Mouse (Mus musculus) brain, adult 2 months (tissue): Measurements from ENCODE around the gene Car12.
A peak's percentile ranks its signal among the peaks of the same experiment; 100 is the strongest.

Experiments used
- DNase-seq: peaks from one replicate; pipeline ENCODE4 v3.0.0; 2011; ENCODE audit warnings: low read depth, low spot score

The Car12 gene

DNA sequence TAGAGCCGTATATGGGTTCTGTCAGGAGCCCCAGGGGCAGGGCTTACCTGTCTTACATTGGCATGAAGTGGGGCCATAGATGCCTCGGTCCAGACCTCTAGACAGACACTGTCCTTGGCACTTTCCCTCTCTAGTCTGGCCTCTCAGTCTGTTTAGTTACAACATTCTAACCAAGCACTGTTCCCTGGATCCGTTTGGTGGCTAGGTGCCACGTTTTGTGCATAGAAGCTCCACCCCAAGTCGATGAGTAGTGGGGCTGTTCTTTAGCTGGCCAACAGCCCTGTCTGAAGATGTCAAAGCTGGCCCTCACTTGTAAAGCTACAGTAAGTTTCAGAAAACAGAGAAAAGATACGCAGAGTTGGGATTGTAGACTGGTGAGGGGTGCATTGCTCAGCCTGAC lies 2.9 kb upstream of the Car12 start:
- no peak for DNase-seq

GRCm38 (mm10) chr9:66714022-66714515 lies 583 bp downstream of the Car12 start:
- DNase-seq = peak; percentile 37

DNA sequence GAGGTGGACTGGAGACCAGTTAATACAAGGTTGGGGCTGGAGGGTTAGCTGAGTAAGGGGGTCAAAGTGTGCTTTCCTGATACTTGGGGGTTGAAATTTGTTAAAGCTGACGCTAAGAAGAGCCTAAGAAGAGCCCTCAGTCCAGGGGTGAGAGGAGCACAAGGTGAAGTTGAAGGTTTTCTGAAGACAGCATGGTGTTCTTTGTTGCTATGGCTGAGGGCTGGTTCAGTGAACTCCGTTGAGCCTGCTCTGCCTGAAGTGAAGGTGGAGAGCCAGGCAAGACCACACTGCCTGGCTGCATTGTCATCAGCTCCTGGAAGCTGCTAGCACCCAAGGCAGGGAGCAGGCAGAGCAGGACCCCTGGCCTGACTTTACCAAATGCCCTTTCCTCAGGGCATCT lies 1.9 kb downstream of the Car12 start:
- DNase-seq = no peak

GRCm38 (mm10) chr9:66716533-66716932 lies 3.0 kb downstream of the Car12 start:
- DNase-seq = peak; percentile 74

- DNase-seq = no peak
Measured at GRCm38 (mm10) chr9:66720686-66721450, 7.4 kb downstream of the Car12 start.

GRCm38 (mm10) chr9:66722187-66722868 lies 8.8 kb downstream of the Car12 start:
- peak; percentile 79 for DNase-seq

DNA sequence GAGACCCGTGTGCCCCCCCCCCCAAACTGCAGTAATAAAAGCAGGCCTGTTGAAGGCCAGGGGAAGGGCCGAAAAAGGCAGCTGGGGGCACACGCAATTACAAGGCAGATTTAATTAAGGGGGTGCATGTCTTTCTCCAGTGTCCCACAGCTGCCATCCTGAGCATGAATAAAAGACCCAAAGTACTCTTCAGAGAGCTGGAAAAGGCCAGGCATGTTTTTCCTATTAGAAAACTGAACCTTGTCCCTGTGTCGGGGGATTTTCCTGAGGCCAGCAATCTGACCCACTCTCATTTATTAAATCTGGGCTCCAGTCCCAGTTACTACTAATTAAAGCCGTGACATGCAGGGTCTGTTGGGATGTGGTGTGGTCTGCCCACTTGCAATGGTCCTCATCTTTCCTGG lies 9.4 kb downstream of the Car12 start:
- DNase-seq = no peak

GRCm38 (mm10) chr9:66725591-66725990 lies 12.1 kb downstream of the Car12 start:
- no peak for DNase-seq

GRCm38 (mm10) chr9:66727333-66727732 lies 13.8 kb downstream of the Car12 start:
- DNase-seq = peak; percentile 49

- no peak for DNase-seq
Measured at GRCm38 (mm10) chr9:66730556-66730955, 17.1 kb downstream of the Car12 start.

- no peak for DNase-seq
Measured at GRCm38 (mm10) chr9:66731284-66731683, 17.8 kb downstream of the Car12 start.

DNA sequence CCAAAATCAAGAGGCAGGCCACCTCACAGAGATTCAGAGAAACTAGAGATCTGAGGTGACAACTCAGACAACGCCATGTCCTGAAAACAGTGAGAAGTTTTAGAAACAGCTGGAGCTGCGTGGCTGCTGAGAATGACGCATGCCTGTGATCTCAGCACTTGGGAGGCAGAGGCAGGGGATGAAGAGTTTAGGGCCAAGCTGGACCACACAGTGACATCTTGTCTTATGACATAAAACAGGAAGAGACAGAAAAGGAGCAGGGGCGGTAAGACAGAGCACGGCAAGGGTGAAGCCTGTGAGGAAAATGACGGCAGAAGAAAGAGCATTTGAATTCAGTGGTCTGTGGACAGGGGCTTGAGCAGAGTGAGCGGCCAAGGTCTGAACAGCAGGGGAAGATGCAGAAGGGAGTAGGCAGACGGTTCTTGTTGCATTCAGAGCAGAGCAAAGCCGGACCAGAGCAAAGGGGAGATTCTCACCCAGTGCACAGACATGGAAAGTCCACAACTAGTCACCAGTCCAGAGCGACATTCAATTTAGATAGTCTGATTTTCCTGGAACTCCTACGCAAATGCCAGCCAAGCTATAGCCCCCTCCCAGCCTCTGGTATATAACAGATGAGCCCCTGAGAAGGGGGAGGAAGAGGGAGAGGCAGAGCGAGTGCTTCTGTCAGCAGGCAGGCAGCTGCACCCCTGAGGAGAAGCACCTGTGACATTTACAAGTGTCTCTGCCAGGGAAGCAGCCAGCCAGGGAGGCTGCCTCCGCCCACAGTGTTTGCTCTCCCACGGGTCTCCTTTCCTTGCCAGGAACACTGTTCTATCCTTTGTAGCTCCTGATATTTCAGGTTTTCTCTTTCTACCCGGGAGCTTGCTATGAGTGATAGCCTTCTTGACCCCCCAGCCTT lies 19.6 kb downstream of the Car12 start:
- peak; percentile 95 for DNase-seq

DNA sequence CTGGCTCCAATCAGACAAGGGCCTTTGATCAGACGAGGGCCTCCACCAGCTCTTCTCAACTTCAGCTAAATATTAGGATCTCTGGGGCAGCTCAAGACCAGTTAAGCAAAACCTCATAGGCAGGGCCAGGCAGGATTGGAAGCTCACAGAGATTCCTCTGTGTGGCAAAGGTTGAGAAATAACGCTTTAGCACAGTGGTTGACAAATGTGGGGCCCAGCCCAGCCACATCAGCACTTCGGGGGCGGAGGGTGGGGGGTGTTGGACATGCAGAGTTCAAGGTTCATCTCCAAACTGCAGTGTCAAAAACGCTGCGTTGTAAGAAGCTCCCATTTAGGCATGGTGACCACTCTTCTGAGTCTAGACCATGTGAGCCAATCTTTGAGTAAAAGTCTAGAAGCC lies 21.1 kb downstream of the Car12 start:
- no peak for DNase-seq

DNA sequence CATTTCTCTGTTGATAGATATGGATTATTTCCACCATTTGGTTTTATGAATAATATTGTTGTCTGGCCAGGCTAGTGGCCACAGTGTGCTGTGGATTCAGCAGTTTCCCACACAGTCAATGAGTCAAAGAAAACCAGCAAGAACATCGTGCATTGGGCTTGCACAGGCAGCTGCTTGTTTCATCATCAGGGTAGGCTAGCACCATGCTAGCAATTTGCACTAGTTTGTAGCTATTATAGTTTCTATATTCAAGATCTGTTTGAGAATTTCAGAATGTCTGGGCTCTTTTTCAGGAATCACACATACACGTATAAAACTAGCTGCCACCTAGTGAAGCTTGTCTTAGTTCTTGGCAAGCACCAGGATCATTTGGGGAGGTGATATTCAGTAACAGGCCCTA lies 21.6 kb downstream of the Car12 start:
- peak; percentile 70 for DNase-seq

GRCm38 (mm10) chr9:66736016-66736415 lies 22.5 kb downstream of the Car12 start:
- no peak for DNase-seq

DNA sequence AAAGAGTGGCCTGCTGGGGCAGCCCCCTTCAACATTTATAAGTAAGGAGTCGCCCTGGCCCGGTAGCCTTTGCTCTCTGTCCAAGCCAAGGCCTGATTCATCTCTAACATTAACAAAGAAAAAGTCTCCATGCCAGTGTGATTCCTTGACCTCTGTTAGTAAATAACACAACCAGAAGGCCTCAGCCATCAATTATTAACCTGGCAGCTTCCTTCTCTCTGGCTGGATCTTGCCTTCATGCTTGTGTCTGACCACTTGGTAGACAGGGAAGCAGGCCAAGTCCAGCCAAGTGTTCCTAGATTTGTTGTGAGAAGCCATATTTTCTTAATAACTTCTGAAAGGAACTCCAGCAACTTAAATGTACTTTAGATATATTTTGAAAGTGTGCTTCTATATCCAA lies 23.1 kb downstream of the Car12 start:
- no peak for DNase-seq

GRCm38 (mm10) chr9:66739516-66739915 lies 26.0 kb downstream of the Car12 start:
- DNase-seq = no peak

GRCm38 (mm10) chr9:66744531-66744930 lies 31.0 kb downstream of the Car12 start:
- no peak for DNase-seq

DNA sequence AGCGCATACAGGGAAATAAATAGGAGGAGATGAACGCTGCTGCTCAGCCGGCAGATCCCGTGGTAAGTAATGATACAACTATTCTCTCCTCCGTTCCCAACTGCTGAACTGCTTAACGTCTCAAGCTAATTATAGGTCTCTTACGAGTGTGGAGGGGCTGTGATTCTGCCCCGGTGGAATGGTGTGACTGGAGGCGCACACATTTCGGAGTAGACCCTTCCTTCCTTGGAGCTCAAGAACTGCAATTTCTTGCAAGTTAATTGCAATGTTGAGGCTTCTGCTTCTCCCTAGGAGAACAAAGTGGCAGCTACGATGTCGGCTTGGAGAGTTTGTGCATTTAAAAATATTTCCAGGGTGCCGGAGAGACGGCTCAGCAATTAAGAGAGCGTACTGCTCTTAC lies 34.9 kb downstream of the Car12 start:
- peak; percentile 88 for DNase-seq

- peak; percentile 90 for DNase-seq
Measured at GRCm38 (mm10) chr9:66752849-66753248, 39.4 kb downstream of the Car12 start.

DNA sequence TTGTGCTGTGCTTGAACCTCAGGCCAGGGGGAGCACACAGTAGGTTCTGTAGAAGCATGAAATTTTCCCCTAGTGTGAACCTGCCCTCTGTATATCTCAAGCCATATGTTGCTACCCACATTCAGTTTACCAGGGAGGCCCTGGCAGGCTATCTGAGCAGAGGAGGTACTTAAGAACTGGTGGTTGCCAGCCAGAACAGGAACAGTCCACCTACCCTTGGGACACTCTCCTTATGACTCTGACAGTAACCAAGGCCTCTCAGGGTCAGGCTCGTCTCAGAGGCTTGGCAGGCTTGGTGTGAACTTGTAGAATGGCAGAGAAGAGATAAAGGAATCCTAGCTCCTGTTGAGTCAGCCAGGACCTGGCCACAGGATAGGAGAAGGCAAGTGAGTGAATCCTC lies 47.5 kb downstream of the Car12 start:
- no peak for DNase-seq

DNA sequence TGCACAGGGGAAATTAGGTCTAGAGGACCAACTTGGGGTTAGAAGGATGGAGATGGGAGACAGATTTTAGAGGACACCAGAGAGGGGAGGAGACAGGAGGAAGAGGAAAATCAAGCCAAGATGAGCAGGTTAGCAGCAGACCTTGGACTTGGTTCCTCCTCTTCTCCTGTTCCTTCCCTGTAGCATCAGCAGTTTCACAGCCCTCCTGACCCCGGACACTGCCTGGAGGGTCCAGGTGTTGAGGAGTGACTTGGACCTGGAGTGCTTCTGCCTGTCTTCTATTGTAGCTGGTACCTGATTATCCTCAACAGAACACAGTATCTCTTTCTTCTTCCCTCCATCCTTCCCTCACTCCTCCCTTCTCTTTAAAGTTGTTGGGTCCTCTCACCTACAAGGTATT lies 55.2 kb downstream of the Car12 start:
- no peak for DNase-seq
